Mouse (Mus musculus) urinary bladder, postnatal 10 days (tissue): ENCODE data around the gene Pla2g15.
A peak's percentile ranks its signal among the peaks of the same experiment; 100 is the strongest.

Source experiments
- DNase-seq: peaks from one replicate; pipeline ENCODE4 v3.0.0; 2022; ENCODE audit warnings: low spot score

The Pla2g15 gene

DNA sequence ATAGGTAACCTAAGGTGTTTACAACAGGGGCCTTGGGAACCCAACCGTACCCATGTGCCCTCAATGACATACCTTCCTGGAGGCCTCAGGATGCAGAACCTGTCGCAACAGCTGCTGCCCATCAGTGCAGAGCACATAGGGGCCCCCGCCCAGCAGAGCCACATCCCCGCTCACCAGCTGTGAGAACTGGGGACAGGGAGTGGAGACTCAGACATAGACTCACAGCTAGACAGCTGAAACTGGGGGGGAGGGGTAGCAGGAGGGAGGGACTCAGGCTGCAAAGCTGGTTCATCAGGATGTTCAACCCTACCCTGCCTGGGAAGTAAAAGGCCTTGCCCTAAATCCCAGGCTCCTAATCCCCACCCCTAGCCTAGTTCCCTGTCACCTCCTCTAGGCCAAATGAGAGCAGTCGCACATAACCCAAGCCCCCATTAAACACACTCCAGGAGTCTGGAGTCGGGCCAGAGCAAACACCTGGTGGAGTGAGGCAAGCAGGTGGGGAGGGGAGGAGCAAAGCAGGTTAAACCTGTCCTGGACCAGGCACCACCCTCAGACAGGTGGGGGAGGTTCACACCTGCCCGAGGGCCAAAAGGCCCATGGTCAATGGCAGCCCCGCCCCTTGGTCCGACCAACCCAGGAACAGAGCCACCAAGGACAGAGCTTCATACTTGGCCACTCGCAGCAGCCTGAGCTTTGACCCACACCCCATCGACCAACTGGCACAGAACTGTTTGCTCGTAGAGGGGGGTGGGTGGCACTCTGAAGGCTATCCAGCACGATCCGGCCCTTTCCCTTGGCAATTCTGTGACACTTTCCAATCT, 15.2 kb upstream of the Pla2g15 start:
- DNase-seq = peak; percentile 47

DNA sequence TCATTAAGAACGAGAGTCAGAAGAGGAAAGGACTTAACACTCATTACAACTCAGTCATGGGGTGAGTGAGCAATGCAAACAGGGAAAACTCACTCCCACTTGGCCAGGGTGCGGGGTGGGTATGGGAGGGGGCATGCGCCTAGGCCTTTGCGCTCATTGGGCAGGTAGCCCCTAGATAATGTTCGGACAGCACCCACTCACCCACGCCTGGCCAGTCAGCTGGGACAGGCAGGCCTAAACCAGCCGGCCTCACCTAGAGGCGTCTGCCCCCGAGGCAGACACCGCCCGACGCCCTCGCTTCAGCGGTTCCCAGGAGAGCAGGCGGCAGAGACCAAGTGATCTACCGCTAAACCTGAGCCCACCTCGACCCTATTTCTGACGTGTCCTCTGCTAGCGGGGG, 14.5 kb upstream of the Pla2g15 start:
- no peak for DNase-seq

DNA sequence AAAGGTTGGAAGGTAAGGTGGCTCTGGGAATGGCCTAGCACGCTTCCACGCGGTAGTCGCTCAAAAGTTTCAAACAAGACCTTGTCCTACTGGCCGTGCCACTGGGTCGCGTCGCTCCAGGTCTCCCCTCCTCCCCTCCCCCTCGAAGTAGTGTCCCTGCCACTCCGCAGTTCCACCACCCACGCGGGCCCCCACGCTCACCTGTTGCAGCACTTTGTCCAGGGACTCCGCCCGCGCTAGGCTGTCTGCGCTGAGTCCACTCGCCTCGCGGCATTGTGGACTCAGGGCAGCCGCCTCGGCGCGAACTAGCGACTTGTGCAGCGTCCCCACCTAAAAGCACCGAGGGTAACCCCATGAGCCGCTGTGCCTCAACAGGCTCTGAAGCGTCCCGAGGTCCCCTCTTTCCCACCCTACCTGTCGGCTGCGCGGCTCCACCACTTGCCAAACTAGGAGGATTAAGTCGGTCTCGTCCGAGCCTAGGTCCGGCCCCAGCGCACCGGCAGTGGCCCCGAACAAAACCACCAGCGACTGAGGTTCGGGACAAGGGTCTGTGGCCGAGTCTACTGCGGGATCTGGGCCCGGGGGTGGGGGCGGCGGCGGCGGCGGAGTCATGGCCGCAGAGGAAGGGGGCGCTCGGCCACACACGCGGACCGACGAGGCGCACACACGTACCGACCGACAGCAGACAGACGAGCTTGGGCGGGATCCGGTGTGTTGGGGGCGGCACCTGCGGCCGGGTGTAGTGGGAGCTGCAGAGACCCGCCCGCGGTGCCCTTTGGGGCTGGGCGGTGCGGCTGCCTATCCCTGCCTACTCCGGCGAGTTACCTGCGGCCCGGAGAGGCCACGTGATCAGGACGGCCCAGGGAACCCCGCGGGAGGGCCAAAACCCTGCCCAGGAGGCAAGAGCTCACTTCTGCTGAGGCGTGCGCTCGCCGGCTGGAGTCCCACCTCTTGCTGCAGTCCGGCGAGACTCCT, 13.8 kb upstream of the Pla2g15 start, which contains the start of gene Esrp2:
Gene Esrp2 (minus strand): TSS at position 819 of the 975 bp plus-strand sequence.
- peak; percentile 47 for DNase-seq

DNA sequence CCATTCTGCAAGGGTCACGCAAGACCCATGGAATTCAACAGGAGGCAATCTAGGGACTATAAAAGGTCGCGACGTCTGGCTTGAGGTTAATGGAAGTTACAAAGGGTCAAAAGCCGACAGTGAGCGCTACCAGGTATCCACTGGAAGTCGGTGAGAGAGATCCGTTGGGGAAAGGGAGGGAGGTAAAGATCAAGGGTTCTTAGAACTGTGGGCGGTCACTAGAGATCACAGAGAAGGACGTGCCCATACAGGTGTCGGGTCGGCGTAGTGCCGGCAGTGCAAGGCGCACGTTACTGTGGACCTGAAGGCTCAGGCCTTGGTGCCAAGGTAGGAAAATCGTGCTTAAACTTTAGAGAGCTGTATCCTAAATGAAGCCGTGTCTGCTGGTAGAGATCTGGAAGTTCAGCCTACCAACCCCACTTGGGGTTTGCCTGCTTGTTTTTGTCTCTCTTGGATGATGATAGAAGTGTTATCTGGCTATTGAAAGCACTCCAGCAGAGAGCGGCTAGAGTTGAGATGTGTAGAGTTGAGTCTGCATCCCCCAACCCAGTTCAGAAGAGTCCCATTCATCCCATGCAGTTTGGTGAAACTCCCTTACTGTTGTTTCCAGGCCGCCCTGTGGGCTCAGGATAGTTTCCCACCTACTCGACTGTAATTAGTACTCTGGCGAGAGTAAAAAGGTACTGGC, 12.8 kb upstream of the Pla2g15 start:
- no peak for DNase-seq

DNA sequence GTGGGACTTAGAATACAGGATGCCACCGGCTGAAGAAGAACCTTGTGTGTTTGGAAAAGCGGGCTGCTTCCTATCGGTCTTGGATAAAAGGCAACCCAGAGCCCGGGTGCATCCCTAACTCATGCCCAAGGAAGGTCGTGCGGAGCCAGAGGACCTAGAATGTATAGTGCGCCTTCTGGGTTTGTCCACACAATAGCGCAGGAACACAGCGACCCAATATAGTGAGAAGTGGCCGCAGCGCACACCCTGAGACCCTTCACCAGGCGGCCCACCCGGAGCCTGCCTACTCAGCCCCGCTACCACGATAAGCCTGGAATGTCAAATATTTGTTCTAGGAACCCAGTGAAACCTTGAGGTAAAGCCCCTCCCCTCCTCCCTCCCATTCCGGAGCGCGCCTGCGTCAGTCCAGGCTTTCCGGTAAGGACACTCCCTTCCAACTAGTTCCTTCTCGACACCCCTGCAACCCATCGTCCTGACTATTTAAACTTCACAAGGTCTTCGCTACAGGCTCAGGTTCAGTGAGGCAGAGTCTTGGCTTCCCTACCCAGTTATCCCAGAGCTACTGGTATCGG, 12.2 kb upstream of the Pla2g15 start:
- DNase-seq = no peak

DNA sequence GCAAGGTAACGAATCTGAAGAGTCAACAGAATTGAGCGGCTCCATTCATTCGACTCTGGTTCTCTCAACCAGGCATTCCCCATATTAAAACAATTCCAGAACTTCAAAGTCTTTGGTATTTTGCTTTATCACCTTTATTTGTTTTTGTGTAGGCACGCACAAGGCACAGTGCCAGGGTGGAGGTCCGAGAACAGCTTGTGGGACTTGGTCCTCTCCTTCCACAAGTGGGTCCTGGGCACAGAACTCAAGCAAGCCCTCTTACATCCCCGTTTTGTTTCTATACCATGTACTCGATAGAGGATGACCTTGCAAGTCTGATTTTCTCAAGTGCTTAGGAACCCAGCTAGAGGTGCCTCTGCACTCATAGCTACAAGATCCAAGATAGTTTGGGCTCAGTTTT, 11.6 kb upstream of the Pla2g15 start:
- DNase-seq = no peak

DNA sequence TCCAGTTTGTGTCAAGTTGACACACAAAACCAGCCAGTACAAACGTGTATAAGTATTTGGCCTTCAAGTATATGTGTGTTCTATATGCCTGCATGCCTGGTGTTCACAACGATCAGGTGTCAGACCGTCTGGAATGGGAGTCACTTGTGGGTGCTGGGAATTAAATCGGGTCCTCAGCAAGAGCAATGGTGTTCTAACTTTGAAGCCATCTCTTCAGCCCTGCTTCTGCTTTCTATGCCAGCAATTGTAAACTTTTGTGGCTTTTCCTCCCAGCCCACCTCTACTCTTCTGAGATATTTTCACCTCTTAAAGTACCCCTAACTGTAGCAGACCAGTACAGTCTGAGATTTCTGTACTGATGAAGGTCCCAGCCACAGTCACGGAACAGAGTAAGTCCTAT, 10.0 kb upstream of the Pla2g15 start:
- no peak for DNase-seq

DNA sequence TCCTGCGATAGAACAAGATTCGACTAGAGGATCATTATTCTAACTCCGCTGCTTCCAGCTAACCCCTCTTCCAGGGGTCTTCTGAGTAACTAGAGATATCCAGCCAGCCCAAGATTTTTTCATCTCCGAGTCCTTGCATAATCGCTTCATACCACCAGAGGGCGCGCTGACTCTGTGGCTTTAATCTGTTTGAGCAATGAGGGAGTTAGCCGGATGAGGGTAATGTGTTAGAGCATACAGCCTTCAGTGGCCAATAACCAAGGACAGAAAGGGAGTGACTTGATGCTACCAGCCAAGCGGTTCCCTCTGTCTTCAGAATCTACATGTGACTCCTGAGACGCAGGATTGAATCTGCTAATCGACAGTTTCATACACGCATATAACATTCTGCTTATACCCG, 9.4 kb upstream of the Pla2g15 start:
- DNase-seq = no peak

DNA sequence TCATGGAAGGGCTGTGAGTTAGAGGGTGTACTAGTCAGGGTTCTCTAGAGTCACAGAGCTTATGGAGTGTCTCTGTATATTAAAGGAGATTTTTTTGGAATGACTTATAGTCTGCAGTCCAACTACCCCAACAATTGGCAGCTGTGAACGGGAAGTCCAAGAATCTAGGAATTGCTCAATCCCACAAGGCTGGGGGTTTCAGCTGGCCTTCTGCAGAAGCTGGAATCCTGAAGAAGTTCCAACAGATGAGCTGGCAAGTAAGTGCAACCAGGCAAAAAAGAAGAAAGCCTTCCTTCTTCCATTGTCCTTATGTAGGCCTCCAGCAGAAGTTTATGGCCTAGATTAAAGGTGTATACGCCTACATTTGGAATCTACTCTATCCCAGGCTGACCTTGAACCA, 4.9 kb upstream of the Pla2g15 start:
- DNase-seq = no peak

DNA sequence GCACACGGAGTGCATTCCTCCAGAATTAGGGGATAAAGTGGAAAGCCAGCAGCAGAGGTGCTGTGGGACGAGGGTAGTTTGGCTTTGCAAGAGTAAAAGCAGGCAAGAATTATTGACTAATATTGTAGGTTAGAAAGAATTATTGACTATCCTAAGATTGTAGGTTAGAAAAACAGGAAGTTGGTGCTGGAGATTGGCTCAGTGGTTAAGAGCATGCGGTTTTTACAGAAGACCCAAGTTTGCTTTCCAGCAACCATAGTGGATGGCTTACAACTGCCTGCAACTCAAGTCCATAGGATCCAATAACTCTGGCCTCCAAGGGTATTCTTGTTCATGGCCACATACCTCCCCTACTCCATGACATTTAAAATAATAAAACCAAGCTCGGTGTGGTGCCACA, 4.2 kb upstream of the Pla2g15 start:
- no peak for DNase-seq

DNA sequence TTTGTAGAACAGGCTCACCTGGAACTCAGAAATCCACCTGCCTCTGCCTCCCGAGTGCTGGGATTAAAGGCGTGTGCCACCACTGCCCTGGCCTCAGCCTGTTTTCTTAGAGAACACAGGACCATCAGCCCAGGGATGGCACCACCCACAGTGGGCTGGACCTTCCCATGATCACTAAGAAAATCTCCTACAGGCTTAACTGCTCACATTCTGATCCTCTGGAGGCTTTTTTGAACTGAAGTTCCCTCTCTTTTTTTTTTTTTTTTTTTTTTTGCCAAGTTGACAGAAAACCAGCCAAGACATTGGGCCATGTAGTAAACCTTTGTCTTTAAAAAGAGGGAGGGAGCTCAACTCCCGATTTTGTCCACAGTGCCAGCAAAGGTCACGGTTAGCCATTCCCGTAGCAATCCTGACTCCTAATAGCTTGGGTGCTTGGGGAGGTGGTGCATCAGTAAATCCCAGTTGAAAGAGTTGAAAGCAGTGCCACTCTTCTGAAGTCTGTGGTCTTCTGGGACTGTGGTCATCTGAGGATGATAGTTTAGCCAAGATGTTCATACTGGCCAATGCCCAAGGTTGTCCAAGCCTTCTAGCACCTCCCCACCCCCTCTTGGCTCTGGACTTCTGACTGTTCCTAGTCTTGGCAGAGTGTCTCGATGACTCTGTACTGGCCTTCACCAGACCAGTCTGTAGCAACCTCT, 2.2 kb upstream of the Pla2g15 start:
- no peak for DNase-seq

DNA sequence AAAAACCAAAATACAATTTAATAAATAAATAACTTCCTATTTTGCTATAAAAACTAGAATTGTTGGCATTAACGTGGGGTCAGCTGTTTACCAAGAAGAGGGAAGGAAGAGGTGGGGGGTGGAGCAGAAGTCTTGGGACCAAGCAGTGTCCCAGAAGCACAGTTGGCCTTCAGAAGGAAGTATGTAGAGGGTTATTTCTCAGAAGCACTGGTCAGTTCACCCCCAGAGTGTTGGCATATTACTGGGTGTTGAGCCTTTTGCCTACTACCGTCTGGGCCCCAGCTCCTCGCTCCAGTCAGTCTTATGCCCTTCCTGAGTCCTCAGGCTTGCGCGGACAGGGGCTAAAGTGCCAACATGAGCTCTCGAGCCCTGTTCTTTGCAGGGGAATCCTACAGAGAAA, 1.2 kb upstream of the Pla2g15 start:
- no peak for DNase-seq

DNA sequence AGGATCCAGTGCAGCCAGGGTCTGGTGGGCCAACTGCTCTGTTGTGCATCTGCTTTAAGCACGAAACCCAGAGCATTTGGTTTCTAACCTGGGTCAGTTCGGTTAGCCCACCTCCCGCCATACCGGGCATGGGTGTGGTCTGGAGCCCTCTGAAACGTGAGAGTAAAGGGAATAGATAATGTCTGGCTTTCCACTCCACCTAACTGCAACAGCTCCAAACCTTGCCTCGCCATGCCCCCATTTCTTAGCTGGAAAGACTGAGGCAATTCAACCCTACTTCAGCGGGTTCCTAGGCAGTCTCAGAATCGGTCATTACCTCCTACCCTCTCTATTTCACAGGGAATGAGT, 428 bp downstream of the Pla2g15 start:
- DNase-seq = no peak

DNA sequence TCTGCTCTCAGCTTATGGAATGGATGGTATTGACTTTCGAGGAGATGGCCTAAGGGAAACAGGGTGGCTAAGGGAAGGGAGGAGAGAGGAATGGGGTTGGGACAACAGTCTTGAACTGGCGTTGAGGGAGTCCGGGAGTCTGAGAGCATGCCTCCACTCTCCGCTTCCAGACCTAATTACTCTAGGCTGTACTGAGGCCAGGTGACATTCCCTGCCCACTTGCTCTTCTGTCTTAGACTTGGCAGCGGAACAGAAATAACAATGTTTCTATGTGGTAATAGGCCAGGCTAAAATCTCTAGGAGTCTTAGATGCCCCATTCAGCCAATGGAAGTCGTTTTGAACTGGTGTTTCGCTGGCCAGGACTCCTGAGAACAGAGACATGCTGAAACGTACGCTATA, 842 bp downstream of the Pla2g15 start:
- no peak for DNase-seq

DNA sequence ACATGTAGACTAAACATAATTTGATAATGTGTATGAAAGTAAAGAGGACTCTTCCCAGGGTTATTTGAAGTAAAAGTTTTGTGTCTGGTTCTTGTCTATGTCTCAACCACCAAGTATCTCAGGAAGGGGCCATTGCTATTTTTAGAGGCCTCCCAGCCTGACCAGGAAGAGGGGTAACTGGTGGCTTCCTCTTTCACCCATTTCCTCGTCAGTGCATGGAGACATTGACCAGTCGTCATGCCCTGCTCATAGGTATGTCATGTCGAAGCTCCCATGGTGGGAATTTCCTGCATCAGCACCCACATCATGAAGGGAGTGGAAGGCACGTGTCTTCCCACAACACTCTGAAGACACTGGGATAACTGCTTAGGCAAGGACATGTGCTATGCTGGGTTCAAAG, 2.7 kb downstream of the Pla2g15 start:
- DNase-seq = no peak

DNA sequence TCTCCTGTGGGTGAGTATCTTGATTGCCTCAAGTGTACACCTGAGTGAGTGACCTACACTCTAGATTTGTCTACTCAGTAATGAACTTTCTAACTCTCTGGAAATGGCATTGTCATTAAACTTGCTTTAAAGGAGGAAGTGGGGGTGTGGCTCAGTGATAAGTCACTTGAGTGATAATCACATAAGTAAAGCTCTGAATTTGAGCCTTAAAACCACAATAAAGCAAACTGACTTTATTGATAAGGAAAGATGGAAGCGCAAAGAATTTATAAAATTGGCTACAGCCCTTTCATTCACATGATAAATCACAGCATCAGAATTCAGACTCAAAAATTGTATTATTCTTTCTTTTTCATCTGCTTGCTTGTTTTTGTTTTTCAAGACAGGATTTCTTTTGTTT, 7.2 kb downstream of the Pla2g15 start:
- no peak for DNase-seq

DNA sequence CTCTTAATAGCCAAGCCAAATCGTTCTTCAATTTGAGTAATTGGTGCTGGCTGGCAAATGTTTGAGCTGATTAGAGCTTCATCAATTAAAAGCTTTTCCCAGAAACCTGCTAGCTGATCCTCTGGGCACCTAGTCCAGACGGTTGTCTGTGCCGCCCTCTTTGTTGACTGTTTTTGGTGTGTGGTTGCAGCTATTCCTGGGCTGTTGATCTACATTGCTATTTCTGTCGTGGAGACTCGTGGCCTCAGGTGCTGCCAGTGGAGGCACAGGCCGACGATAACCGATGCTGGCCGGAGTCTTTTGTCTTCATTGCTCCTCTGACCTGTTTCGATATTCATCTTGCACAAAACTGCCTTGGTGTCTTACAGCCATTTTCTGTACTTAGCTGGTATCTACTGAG, 8.2 kb downstream of the Pla2g15 start:
- DNase-seq = no peak

DNA sequence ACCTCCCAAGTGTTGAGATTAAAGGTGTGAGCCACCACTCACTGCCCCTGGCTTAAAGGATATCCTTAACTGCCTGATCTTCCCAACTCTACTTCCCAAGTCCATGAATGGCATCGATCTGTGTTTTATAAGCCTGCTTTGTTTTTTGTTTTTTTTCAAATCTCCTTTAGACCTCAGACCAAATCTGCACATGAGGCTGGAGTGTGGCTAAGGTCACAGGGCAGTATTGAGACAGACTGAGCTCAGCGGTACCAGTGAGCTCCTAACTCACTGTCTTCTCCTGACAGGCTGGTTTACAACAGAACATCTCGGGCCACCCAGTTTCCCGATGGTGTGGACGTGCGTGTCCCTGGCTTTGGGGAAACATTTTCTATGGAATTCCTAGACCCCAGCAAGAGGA, 9.7 kb downstream of the Pla2g15 start:
- DNase-seq = no peak

DNA sequence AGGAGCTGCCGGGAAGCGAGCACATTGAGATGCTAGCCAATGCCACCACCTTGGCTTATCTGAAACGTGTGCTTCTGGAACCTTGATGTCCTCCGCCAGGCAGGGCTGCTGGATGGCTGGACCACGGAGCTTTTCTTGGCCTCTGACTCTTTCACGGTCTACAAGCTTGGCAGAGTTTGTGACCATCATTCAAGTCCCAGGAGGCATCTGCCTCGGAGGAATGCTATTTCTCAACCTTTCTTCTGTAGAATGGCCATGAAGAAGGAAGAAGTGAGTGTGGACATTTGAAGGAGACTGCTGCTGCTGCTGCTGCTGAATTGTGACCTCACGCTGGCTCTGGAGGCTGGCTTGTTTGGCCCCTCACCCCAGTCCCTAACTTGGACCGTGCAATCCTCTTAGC, 13.1 kb downstream of the Pla2g15 start:
- no peak for DNase-seq

DNA sequence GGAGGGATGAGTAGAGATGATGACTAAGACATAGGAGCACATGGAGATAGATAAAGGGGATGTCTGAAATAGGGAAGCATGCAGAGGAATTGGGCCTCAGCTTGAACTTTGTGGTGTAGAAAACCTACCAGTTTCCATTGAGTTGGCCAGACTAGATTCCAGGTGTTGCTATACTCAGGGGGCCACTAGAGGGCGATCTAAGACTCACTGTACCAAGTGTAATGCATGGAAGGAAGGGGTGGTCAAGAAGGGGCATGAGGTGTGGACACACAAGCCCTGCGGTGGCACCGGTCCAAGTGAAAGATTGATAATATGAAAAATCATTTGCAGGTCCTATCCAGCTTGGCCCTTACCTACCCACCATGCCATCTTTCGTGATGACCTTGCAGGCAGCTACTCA, 15.3 kb downstream of the Pla2g15 start:
- no peak for DNase-seq

DNA sequence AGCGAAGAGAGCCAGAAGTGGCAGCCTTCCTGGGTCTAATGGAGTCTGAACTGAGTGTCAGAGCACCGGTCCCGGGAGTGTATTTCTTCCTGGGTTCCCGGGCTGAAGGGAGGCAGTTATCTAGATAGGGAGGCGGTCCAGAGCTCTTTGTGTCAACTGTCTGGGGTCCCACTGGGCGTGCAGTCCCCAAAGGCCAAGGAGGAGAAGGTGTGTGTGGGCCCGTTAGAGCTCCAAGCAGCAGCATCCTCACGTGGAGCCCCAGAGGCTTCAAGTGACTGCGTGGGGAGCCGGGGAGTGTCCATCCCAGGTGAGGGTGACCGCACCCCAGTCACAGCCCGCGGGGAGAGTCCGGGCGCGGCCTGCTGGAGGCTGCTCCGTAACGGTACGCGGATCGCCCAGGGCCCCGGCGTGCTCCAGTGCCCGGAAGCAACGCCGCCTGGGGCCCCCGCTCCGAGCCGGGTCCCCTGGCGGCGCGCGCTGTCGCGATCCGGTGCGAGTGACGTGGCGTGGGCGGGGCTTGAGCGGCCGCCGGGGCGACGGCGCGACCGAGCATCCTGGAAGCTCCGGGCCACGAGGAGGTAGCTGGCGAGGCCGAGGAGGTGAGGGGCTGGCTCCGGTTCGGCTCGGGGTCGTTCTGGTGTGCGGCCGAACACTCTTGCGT, 18.3 kb downstream of the Pla2g15 start, which contains the start of gene Slc7a6:
Gene Slc7a6 (plus strand): TSS at position 502 of the 661 bp plus-strand sequence.
- DNase-seq = peak; percentile 46
